Mouse (Mus musculus) urinary bladder, postnatal 10 days (tissue): ENCODE data around the gene C130032M10Rik.

Experiments
- DNase-seq: peaks from one replicate; pipeline ENCODE4 v3.0.0; 2022; ENCODE audit warnings: low spot score

The C130032M10Rik gene

GRCm38 (mm10) chr9:114515364-114515763 lies at the start of gene C130032M10Rik:
C130032M10Rik (plus strand) TSS chr9:114515697.
- DNase-seq = no peak

GRCm38 (mm10) chr9:114466871-114467270 lies 48.6 kb upstream of the C130032M10Rik start:
- no peak for DNase-seq

GRCm38 (mm10) chr9:114468217-114468616 lies 47.3 kb upstream of the C130032M10Rik start:
- no peak for DNase-seq

- no peak for DNase-seq
Measured at GRCm38 (mm10) chr9:114468701-114469100, 46.8 kb upstream of the C130032M10Rik start.

- DNase-seq = no peak
Measured at GRCm38 (mm10) chr9:114471892-114472291, 43.6 kb upstream of the C130032M10Rik start.

GRCm38 (mm10) chr9:114477019-114477418 lies 38.5 kb upstream of the C130032M10Rik start:
- DNase-seq = no peak

- no peak for DNase-seq
Measured at GRCm38 (mm10) chr9:114480940-114481339, 34.6 kb upstream of the C130032M10Rik start.

GRCm38 (mm10) chr9:114484771-114485170 lies 30.7 kb upstream of the C130032M10Rik start:
- DNase-seq = no peak

- no peak for DNase-seq
Measured at GRCm38 (mm10) chr9:114486808-114487207, 28.7 kb upstream of the C130032M10Rik start.

- no peak for DNase-seq
Measured at GRCm38 (mm10) chr9:114487481-114488258, 27.8 kb upstream of the C130032M10Rik start.

GRCm38 (mm10) chr9:114496469-114496868 lies 19.0 kb upstream of the C130032M10Rik start:
- no peak for DNase-seq

- peak; percentile 74 for DNase-seq
Measured at GRCm38 (mm10) chr9:114498218-114498617, 17.3 kb upstream of the C130032M10Rik start.

GRCm38 (mm10) chr9:114499783-114500515 lies 15.5 kb upstream of the C130032M10Rik start:
- no peak for DNase-seq

GRCm38 (mm10) chr9:114501111-114501510 lies 14.4 kb upstream of the C130032M10Rik start:
- DNase-seq = no peak

- DNase-seq = no peak
Measured at GRCm38 (mm10) chr9:114501913-114502312, 13.6 kb upstream of the C130032M10Rik start.

- no peak for DNase-seq
Measured at GRCm38 (mm10) chr9:114502711-114503427, 12.6 kb upstream of the C130032M10Rik start.

- DNase-seq = no peak
Measured at GRCm38 (mm10) chr9:114504816-114505215, 10.7 kb upstream of the C130032M10Rik start, which contains the start of gene Ccr4. Ccr4 (minus strand) TSS chr9:114504916.

- DNase-seq = no peak
Measured at GRCm38 (mm10) chr9:114506564-114506963, 8.9 kb upstream of the C130032M10Rik start.

- no peak for DNase-seq
Measured at GRCm38 (mm10) chr9:114507421-114507820, 8.1 kb upstream of the C130032M10Rik start.

- DNase-seq = no peak
Measured at GRCm38 (mm10) chr9:114509785-114510184, 5.7 kb upstream of the C130032M10Rik start.

GRCm38 (mm10) chr9:114512831-114513230 lies 2.7 kb upstream of the C130032M10Rik start:
- no peak for DNase-seq

GRCm38 (mm10) chr9:114517924-114518497 lies 2.5 kb downstream of the C130032M10Rik start:
- no peak for DNase-seq
